Mouse (Mus musculus) layer of hippocampus, adult 9-11 months (tissue): Measurements from ENCODE around the gene Arr3.

Experiments
- DNase-seq: peaks from one replicate; pipeline ENCODE4 v3.0.0; 2022

The Arr3 gene

DNA sequence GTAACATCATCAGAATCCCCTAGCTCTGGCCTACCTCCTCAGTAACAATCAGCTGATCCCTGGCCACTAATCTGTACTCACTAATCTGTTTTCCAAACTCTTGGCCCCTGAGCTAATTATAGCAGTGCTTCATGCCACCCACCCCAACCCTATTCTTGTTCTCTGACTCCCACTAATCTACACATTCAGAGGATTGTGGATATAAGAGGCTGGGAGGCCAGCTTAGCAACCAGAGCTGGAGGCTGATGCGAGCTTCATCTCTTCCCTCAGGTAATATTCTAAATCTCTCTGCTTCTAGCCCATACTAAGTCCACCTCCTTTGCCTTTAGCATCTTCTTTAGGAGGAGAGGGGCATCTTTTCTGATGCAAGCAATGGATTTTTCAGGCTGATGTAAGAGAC lies at the start of gene Arr3:
Gene Arr3, plus strand, starts transcription at position 184 of the 400 bp plus-strand sequence.
- no peak for DNase-seq

DNA sequence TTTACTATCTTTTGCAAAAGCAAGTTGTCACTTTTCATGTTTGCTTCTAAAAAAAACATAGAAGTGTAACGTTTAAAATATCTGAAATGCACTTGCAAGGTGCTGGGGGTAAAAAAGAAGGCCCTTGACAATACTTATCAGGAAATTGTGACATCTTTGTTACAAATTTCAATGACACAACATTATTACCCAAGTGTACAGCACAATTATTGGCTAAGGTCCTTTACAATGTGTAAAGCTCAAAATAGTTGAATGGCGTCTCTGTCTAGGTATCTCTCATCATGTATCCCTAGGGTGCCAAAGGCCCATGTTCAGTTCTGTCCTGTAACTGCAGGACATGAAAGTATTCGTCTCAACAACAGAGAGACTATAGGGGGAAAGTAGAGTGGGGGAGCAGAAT lies 49.3 kb upstream of the Arr3 start:
- no peak for DNase-seq

DNA sequence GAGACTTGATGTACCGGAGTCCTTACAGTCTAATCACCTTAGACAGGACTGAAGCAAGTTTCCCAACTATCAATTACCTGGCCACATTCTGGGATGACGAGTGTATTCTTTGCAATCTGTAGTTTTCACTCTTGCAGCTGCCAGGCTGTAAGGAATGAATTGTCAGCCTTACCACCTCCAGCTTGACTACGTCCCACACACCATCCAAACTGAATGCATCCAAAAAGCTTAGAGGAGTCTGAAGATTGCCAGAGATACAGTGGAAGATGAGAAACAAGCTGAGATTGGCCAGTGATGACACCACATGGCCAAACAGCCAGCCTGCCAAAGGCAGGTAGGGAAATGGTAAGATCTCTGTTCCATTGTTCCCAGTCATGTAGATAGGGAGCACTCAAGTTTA lies 39.6 kb upstream of the Arr3 start:
- DNase-seq = no peak

DNA sequence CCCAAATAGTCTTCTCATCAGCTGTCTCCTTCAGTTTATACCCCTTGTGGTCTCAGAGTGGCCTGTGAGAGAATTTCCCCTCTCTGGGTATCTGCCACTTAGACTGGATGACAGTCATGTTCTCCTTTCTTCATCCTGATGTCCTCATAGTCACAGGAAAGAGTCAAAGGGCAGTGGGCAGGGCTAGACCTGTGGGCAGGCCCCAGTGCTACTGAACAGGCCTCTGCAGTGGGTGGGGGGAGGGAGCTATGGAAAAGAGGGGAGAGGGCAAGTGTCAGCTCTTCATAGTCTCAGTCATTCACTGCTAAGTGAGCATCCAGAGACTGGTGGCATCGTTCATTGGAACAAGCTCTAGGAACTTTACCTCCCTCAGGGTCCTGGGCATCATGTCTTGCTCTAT lies 33.3 kb upstream of the Arr3 start, which contains the start of gene Awat1:
Gene Awat1, plus strand, starts transcription at position 301 of the 400 bp plus-strand sequence.
- DNase-seq = no peak

DNA sequence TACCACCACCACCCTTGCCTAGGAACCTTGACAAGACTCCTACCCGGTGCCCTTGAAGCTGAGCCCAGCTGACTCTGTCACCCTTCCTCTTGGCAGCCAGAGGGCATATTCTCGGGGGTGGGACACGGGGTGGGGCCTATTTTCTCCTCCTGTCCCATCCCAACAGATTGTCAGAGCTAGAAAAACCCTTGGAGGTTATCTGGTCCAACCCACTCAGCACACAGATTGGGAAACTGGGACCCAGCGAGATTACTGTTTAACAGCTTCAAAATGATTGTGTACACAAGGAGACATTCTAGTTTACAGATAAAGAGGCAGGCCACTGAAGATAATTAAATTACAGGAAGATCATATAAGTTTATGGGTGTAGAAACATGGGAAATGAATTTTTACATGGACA lies 10.5 kb upstream of the Arr3 start, which contains the start of gene P2ry4:
Gene P2ry4, minus strand, starts transcription at position 79 of the 400 bp plus-strand sequence.
- DNase-seq = no peak

DNA sequence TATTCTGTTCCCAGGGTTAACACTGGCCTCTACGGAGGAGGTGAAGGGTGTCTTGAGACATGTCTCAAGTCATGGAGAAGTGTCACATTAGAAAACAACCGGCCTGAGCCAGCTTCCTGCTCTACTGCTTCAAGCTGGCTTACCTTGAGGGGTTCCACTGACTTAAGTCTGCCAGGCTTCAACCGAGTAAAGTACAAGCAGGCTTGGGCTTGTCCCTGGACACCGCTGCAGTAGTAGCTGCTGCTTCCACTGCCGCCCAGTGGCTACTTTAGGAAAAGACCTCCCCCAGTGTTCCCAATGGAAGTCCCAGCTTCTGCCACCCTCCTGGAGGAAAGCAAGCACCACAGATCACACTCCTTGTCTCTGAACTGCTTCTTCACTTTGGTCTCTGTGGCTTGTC lies 7.9 kb upstream of the Arr3 start:
- peak; percentile 39 for DNase-seq

DNA sequence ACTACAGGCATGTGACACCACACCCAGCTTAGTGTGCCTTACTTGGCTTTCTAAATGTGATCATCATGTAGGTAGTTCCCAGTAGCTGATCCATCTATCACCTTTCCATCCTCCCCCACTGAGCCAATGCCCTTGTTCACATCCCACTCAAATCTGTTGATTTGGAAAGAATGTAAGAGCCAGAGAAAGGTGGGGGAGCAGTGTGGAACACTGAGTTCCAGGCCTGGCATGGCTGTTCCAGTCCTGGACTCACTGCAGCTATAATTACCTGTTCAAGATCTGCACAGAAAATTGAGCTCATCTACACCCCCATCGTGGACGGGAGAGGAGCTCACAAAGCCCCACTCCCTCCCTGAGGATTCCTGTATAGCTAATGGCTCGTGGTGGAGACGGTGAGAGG lies 5.5 kb upstream of the Arr3 start:
- DNase-seq = peak; percentile 48

DNA sequence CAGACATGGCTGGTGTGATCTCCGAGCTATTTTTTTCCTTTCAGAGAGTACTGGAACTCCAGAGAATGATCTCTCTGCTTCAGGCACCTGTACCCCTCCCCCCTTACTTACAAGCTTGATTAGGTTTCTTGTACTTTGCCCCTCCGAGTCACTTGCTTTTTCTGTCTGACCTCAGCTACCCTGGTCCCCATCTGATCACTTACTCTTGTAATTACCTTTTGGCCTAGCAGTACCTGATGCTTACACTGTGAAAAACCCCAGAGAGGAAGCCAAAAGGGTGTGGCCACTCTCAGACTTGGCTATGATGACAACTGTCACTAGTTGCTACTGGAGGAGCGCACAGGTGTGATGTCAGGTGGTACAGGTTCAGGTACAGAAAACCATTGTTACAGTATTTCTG lies 13.2 kb downstream of the Arr3 start:
- no peak for DNase-seq

DNA sequence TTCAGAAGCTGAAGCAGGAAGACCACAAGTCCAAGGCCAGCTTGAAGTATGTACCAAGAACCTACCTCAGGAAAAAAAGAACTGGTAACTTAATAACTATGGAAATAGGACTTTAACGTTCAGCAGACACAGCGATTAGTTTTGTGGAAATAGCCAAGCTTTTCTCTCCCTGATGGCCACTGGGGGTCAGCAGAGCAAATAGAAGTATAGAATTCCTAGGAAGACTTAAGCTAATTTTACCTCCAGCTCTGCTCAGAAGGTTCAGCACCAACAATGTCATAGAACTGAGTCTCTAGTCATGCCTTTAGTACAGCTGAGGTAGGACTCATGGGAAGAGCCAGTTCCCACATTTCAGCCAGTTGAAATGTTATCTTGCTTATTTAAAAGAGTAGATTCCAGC lies 16.1 kb downstream of the Arr3 start:
- no peak for DNase-seq

DNA sequence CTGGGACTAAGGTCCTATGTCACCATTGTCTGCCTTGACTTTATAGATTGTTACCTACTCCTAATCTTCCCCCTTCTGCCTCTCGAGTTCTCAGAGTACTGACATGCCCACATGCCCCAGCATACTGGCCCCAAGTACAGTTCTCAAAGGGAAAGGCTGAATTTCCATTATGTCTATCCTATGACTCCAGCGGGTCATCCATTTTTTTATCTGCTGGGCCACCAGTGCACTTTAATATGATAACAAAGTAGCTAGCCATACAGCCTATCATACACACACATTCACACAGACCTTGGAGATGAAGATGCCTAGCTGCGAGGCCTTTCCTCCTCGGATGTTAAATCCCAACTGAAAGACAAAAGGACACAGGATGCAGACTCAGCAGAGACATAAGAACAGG lies 18.9 kb downstream of the Arr3 start:
- no peak for DNase-seq

DNA sequence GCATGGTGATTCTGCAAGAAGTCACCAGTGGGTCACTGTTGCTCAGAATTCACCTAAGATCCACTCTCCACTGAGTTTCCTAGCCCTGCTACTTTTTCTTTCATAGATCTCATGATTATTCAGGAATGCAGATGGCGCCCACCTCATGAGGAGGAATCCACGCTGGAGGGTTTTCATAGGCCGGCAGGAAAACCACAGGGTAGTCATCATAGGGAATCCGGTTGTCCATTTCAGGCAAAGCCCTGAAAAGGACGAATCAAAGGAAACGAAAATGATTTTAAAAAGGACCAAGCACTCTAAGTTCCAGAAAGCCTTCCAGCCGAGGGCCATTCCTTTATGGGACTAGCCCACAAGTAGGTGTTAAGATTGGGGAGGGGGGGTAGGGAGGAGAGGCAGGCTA lies 19.8 kb downstream of the Arr3 start:
- no peak for DNase-seq

DNA sequence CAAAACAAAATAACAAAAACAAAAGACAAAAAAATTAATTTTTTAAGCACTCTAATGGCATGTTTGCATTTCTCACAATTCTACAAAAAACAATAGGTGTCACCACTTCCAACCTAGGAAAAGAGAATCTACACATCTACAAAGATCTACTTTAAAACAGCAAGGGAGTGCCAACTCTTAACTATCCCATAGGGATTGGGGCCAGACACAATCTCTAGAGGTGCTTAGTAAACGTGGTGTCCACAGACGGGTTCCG lies 20.2 kb downstream of the Arr3 start, which contains the start of gene Kif4:
Gene Kif4, plus strand, starts transcription at position 192 of the 256 bp plus-strand sequence.
- no peak for DNase-seq

DNA sequence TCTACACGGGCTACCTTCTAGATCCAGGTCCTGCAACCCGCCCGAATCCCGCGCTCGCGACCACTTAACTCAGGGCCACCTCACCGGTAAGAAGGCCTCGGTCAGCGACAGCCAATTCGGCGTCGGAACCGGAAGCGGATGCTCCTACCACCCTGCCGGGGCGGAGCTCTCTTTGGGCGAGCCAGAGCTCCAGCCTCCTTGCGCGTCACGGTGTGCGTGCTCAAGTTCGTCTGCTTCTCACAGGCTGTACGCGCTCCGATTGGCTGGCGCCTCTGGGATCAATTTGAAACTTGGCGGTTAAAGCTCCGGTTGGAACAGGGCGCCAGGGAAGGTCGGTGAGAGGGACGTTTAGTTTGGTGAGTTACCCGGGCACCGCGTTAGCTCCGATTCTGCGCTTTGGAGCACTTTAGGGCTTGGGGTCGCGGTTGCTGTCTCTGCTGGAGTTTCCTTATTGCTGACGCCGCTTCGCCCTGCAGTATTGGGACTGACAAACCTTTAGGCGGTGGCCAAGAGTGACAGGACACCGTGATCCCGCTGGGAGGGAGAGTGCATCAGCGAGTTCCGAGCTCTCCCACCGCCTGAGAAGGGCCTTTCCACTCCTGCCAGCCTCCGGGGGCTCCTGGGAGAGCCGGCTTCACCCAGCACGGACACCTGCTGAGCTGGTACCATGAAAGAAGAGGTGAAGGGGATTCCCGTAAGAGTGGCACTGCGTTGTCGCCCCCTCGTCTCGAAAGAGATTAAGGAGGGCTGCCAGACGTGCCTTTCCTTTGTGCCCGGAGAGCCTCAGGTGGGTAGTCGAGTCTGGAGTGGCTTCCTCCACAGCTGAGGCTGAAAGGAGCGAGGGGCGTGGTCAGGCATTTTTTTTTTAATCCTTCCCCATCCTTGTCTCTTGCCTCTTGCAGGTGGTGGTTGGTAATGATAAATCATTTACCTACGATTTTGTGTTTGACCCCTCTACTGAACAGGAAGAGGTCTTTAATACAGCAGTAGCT lies 20.8 kb downstream of the Arr3 start, which contains the start of gene Pdzd11:
Gene Pdzd11, minus strand, starts transcription at position 767 of the 992 bp plus-strand sequence.
- peak; percentile 93 for DNase-seq

DNA sequence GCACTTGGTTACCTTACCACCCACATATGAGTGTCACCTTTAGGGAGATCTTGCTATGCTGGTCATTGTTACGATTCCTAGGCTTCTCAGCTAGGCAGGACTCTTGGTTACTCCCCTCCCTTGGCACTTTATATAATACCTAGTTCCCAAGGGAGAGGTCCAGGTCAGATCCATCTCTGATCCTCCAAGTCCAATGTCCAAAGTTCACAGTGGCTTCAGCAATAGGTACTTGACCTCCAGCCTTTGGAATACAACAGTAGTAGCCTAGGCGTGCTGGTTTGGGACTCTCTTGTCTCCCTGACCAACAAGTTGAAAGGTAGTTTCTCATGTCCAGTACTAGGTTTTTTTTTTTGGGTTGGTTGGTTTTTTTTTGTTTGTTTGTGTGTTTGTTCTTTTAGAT lies 23.8 kb downstream of the Arr3 start:
- no peak for DNase-seq

DNA sequence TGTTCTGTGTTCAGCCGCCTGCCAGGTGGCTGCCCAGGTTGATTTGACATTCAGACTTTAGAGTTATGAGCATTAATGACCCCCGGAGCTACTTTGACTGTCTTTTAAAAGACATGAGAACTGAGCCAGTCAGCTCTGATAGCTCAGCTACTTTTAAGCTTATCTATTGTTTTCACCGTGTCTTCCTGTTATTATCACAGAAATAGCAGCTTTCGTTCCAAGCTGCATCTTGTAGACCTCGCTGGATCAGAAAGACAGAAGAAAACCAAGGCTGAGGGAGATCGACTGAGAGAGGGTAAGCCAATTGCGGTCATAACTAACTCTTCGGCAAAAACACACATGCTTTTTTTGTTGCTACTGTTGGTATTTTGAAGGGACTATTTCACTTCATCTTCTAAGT lies 33.2 kb downstream of the Arr3 start:
- DNase-seq = no peak

DNA sequence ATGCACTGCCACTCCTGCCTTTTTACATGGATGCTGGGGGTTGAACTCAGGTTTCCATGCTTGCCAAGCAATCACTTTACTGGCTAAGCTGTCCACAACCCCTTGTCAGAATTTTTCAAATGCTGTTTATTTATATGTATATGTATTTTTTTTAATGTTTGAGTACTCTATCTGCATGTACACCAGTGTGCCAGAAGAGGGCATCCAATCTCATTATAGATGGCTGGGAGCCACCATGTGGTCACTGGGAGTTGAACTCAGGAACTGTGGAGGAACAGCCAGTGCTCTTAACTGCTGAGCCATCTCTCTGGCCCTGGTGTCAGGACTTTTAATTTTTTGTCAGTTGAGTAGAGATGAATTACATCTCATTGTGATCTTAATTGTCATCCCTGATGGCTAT lies 47.6 kb downstream of the Arr3 start:
- DNase-seq = no peak

DNA sequence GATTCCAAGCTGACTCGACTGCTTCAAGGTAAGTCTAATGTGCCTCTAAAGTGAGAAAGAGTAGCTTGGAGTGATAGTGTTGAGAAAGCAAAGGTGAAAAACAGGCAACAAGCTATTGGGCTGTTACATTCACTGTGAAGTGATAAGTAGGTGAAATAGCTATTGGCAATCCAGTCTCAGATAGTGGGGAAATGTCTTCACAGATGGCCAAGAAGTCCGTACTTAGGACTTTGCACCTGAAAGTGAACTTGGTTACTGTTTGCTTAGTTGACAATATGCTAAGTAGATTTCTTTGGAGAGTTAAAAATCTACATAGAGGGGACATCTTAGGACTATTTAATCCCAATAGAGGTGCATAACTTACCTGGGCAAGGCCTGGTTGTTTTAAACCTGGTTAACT lies 59.5 kb downstream of the Arr3 start:
- no peak for DNase-seq
